Mouse (Mus musculus): ENCODE measurements at regions not wholly inside any gene's neighbourhood (a gene's known extent, or its start where the extent isn't known, plus 50 kb on each side); places are given as distances from the start of the nearest gene placed in this dataset.
A peak's percentile ranks its signal among the peaks of the same experiment; 100 is the strongest.

DNA sequence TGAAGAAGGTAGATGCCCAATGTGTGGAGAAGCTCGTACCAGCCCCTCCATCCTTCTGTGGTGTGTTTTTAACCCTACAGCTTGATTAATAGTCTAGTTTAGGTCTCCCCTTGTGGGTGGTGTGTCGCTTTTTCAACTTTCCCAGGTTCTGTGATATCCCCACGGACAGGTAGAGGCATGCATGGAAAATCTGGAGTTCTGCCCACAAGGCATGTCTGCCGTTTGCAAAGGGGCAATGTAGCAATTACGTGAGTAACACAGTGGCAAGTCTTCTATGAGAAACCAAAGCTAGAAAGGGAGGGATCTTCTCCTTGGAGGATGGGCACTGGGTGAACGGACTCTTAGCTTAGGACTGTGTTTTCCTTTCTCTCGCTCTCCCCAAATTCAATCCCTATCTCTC, 153.2 kb upstream of the Frmd6 start:
- Histone ChIP-seq H3K27me3 (ENCODE audit: control insufficient read depth, insufficient read depth, low read length) (no peaks in the 10 kb centered on the region), H3K9ac (no peak overlapping the region), H3K9me3 (ENCODE audit: control insufficient read depth, low read length) (no peaks in the 10 kb centered on the region), H3K36me3 (replicated peaks; ENCODE audit: control insufficient read depth, insufficient read depth) (no peaks in the 10 kb centered on the region), H3K4me1 (replicated peaks; ENCODE audit: control insufficient read depth, insufficient read depth, low read length) (no peaks in the 10 kb centered on the region), H3K4me2 (replicated peaks) (no peak overlapping the region), H3K4me3 (replicated peaks; ENCODE audit: low read length) (no peak overlapping the region), H3K27ac (no peak overlapping the region)
- ATAC-seq (ENCODE audit: low FRiP score) = no peak
- 91% methylated on average over 7 of the region's 7 CpGs for WGBS
- no peak for DNase-seq (ENCODE audit: low spot score)

DNA sequence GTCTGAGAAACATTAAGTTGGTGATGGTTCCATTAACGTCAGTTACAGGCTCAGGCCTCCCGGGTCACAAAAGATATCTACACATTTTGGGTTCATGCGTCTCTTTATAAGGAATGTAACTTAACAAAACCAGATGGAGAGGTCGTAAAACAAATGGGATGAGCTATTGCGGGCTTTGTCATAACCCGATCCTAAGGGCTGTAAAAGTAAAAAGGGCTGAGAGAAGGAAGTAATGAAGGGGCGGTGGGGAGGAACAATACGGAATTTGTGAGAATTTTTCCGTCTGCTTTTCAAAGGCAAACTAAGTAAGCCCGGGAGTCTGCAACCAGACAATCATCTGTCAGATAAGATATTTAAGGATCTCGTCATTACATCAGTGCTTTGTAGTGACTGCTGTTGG, 152.1 kb upstream of the Frmd6 start:
- WGBS = 78% methylated on average over 11 of the region's 11 CpGs
- Histone ChIP-seq H3K27ac (no peak overlapping the region), H3K36me3 (replicated peaks; ENCODE audit: control insufficient read depth, insufficient read depth) (no peaks in the 10 kb centered on the region), H3K4me2 (replicated peaks) (no peak overlapping the region), H3K9ac (no peak overlapping the region), H3K4me1 (replicated peaks; ENCODE audit: control insufficient read depth, insufficient read depth, low read length) (no peaks in the 10 kb centered on the region), H3K4me3 (replicated peaks; ENCODE audit: low read length) (no peak overlapping the region), H3K27me3 (ENCODE audit: control insufficient read depth, insufficient read depth, low read length) (no peaks in the 10 kb centered on the region), H3K9me3 (ENCODE audit: control insufficient read depth, low read length) (no peaks in the 10 kb centered on the region)
- no peak for ATAC-seq (ENCODE audit: low FRiP score)
- DNase-seq (ENCODE audit: low spot score) = no peak

GRCm38 (mm10) chr12:70674144-70674543, 151.2 kb upstream of the Frmd6 start:
- Histone ChIP-seq H3K9me3 (ENCODE audit: control insufficient read depth, low read length) (no peaks in the 10 kb centered on the region), H3K4me3 (replicated peaks; ENCODE audit: low read length) (no peak overlapping the region), H3K9ac (no peak overlapping the region), H3K36me3 (replicated peaks; ENCODE audit: control insufficient read depth, insufficient read depth) (no peaks in the 10 kb centered on the region), H3K4me1 (replicated peaks; ENCODE audit: control insufficient read depth, insufficient read depth, low read length) (no peaks in the 10 kb centered on the region), H3K27ac (no peak overlapping the region), H3K4me2 (replicated peaks) (no peak overlapping the region), H3K27me3 (ENCODE audit: control insufficient read depth, insufficient read depth, low read length) (no peaks in the 10 kb centered on the region)
- DNase-seq (ENCODE audit: low spot score) = no peak
- WGBS = 86% methylated on average over 2 of the region's 2 CpGs
- no peak for ATAC-seq (ENCODE audit: low FRiP score)

DNA sequence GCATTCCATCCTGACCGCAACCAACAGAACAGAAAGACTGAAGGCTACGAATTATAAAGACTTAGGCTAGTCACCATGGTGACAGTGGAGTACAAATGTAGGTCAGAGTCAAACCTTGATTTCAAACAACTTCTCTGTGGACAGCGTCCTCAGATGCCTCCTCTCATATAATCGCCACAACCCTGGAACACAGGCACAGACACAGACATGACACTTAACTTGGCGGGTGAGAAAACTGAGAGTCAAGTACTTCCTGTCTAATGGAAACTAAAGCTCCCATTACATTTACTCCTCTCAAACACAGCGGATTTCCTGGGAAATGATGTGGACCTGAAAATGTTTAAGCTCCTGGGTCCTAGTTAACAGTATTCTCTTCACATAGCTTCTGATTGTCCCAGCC, 149.5 kb upstream of the Frmd6 start:
- Histone ChIP-seq H3K27ac (no peak overlapping the region), H3K36me3 (replicated peaks; ENCODE audit: control insufficient read depth, insufficient read depth) (no peaks in the 10 kb centered on the region), H3K4me3 (replicated peaks; ENCODE audit: low read length) (no peak overlapping the region), H3K9me3 (ENCODE audit: control insufficient read depth, low read length) (no peaks in the 10 kb centered on the region), H3K27me3 (ENCODE audit: control insufficient read depth, insufficient read depth, low read length) (no peaks in the 10 kb centered on the region), H3K4me2 (replicated peaks) (no peak overlapping the region), H3K9ac (no peak overlapping the region), H3K4me1 (replicated peaks; ENCODE audit: control insufficient read depth, insufficient read depth, low read length) (no peaks in the 10 kb centered on the region)
- WGBS = 85% methylated on average over 6 of the region's 6 CpGs
- DNase-seq (ENCODE audit: low spot score) (no peak), ATAC-seq (ENCODE audit: low FRiP score) (no peak)

DNA sequence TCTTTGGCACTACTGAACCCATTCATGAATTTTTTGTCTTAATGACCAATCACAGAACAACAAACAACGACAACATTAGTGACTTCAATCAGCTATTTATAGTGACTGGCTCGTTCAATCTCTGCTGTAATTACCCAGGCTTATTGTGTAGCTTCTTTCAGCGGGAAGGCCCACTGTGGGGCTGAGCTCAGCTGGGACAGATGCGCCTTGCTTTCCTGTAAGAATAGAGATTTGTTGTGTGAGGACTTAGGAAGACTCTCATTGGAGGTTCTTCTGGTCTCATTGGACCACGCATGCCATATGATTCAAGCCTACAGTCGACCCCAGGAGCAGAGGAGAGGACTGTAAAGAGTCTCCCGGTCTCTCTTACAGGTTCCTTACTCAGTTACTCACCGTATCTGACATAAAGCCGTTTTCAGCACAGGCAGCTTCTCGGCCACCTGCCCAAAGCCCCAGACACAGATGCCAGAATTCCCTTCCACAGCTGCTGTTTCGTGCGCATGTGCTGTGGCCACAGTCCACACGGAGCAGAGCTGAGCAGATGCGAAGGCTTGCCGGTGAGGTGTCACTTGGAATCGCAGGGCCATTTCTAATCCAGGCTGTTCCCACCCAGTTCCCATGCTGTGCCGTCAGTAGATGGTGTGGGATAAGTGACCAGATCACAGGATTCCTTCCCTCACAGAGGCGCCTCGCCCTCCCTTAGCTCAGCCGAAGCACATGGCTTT, 145.5 kb upstream of the Frmd6 start:
- Histone ChIP-seq H3K27me3 (ENCODE audit: control insufficient read depth, insufficient read depth, low read length) (no peaks in the 10 kb centered on the region), H3K4me2 (replicated peaks) (peak overlapping the region; percentile 29)
- 60% methylated on average over 20 of the region's 20 CpGs for WGBS

GRCm38 (mm10) chr12:70681407-70681990, 143.8 kb upstream of the Frmd6 start:
- no peaks in the 10 kb centered on the region for H3K9me3 ChIP-seq (ENCODE audit: control insufficient read depth, low read length)
- ATAC-seq (ENCODE audit: low FRiP score) = no peak
- WGBS = 86% methylated on average over 8 of the region's 8 CpGs

More for the DNA sequence above, 145.5 kb upstream of the Frmd6 start:
- no peaks in the 10 kb centered on the region for H3K9me3 ChIP-seq (ENCODE audit: control insufficient read depth, low read length)
- no peak overlapping the region for H3K9ac ChIP-seq
- peak overlapping the region; percentile 64 for H3K27ac ChIP-seq
- no peak overlapping the region for H3K4me3 ChIP-seq (replicated peaks; ENCODE audit: low read length)
- ATAC-seq (ENCODE audit: low FRiP score) = peak; percentile 78; the same call in 1 of the 2 replicates
- H3K36me3 ChIP-seq (replicated peaks; ENCODE audit: control insufficient read depth, insufficient read depth) = no peaks in the 10 kb centered on the region
- DNase-seq (ENCODE audit: low spot score) = peak; percentile 55
- H3K4me1 ChIP-seq (replicated peaks; ENCODE audit: control insufficient read depth, insufficient read depth, low read length) = no peaks in the 10 kb centered on the region

GRCm38 (mm10) chr12:70684354-70684753, 141.0 kb upstream of the Frmd6 start:
- H3K4me3 ChIP-seq (replicated peaks; ENCODE audit: low read length) = no peak overlapping the region
- ATAC-seq (ENCODE audit: low FRiP score) = no peak
- H3K27ac ChIP-seq = no peak overlapping the region
- H3K4me2 ChIP-seq (replicated peaks) = no peak overlapping the region
- no peaks in the 10 kb centered on the region for H3K27me3 ChIP-seq (ENCODE audit: control insufficient read depth, insufficient read depth, low read length)
- WGBS = 90% methylated on average over 9 of the region's 9 CpGs
- H3K4me1 ChIP-seq (replicated peaks; ENCODE audit: control insufficient read depth, insufficient read depth, low read length) = peaks cover 7% of the 10 kb centered on the region; the same call in 1 of the 2 replicates
- no peak for DNase-seq (ENCODE audit: low spot score)
- H3K36me3 ChIP-seq (replicated peaks; ENCODE audit: control insufficient read depth, insufficient read depth) = no peaks in the 10 kb centered on the region
- H3K9me3 ChIP-seq (ENCODE audit: control insufficient read depth, low read length) = no peaks in the 10 kb centered on the region
- no peak overlapping the region for H3K9ac ChIP-seq

More at GRCm38 (mm10) chr12:70681407-70681990, 143.8 kb upstream of the Frmd6 start:
- Histone ChIP-seq H3K36me3 (replicated peaks; ENCODE audit: control insufficient read depth, insufficient read depth) (no peaks in the 10 kb centered on the region), H3K4me2 (replicated peaks) (no peak overlapping the region), H3K27ac (no peak overlapping the region), H3K9ac (no peak overlapping the region), H3K27me3 (ENCODE audit: control insufficient read depth, insufficient read depth, low read length) (no peaks in the 10 kb centered on the region), H3K4me1 (replicated peaks; ENCODE audit: control insufficient read depth, insufficient read depth, low read length) (peaks cover 3% of the 10 kb centered on the region; the same call in 1 of the 2 replicates), H3K4me3 (replicated peaks; ENCODE audit: low read length) (no peak overlapping the region)
- no peak for DNase-seq (ENCODE audit: low spot score)

DNA sequence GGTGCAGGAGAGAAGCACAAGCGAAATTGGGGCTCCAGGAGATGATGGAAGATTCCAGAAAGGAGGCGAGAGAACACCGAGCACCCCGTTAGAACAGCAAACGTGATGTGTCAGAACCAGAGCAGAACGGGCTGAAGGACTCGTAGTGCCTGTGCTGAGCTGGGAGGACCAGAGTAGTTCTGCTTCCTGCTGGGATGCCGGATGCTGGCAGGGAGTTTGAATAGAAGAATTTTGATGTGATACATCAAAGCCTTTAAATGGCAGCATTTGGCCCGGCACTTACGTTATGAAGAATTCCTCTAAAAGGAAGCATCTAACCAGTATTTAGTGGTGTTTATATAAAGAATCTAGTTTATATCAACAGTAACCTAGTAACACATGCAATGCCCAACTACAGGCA, 139.9 kb upstream of the Frmd6 start:
- Histone ChIP-seq H3K4me1 (replicated peaks; ENCODE audit: control insufficient read depth, insufficient read depth, low read length) (peaks cover 11% of the 10 kb centered on the region), H3K36me3 (replicated peaks; ENCODE audit: control insufficient read depth, insufficient read depth) (no peaks in the 10 kb centered on the region), H3K4me3 (replicated peaks; ENCODE audit: low read length) (no peak overlapping the region), H3K9ac (no peak overlapping the region), H3K27ac (no peak overlapping the region), H3K4me2 (replicated peaks) (no peak overlapping the region), H3K9me3 (ENCODE audit: control insufficient read depth, low read length) (no peaks in the 10 kb centered on the region), H3K27me3 (ENCODE audit: control insufficient read depth, insufficient read depth, low read length) (no peaks in the 10 kb centered on the region)
- 74% methylated on average over 10 of the region's 10 CpGs for WGBS
- DNase-seq (ENCODE audit: low spot score) (no peak), ATAC-seq (ENCODE audit: low FRiP score) (no peak)

- Histone ChIP-seq H3K27me3 (ENCODE audit: control insufficient read depth, insufficient read depth, low read length) (no peaks in the 10 kb centered on the region), H3K27ac (no peak overlapping the region), H3K9ac (no peak overlapping the region), H3K4me2 (replicated peaks) (no peak overlapping the region), H3K4me3 (replicated peaks; ENCODE audit: low read length) (no peak overlapping the region), H3K4me1 (replicated peaks; ENCODE audit: control insufficient read depth, insufficient read depth, low read length) (peaks cover 11% of the 10 kb centered on the region), H3K36me3 (replicated peaks; ENCODE audit: control insufficient read depth, insufficient read depth) (no peaks in the 10 kb centered on the region), H3K9me3 (ENCODE audit: control insufficient read depth, low read length) (no peaks in the 10 kb centered on the region)
- ATAC-seq (ENCODE audit: low FRiP score) = no peak
- DNase-seq (ENCODE audit: low spot score) = no peak
- WGBS = 95% methylated on average over 10 of the region's 10 CpGs
Measured at GRCm38 (mm10) chr12:70686337-70686736, 139.0 kb upstream of the Frmd6 start.

All from hindbrain, embryonic 14.5 days (tissue).